Mouse (Mus musculus) fibroblast of lung, adult 2 months (primary cell): Measurements from ENCODE around the gene 4930539E08Rik.

ENCODE experiments used
- DNase-seq: peaks from one replicate; pipeline ENCODE4 v3.0.0-alpha.2; 2011; ENCODE audit warnings: low read depth

Gene 4930539E08Rik

DNA sequence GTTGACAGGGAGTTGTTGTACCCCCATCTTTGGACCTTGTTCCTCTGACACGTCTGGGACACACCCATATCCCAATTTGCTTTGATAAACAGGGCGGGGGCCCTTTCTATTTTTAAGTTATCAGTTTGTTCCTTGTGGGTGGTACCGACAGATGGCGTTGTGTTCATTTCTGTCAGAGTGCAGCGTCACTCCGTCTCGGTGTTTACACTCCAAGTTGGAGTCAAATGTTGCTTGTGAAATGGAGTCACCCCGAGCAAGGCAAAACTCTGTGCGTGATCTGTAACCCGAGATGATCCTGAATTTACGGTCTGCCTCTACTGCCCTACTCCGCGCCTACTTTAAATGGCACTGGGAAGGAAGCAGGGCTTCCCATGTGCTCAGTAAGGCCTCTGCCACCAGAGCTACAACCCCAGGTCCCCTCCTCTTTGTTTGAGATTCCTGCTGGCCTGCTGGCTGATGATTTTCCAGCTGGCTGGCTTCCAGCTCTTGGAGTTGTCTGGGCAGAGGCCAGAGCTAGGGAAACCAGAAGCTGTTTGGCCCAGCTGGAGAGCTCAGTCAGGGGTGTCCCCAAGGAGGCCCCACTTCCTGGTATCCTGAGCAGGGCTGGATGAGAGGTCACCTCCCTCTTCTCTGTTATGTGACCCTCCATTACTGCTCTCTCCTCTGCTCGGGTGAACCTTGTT, 15.4 kb upstream of the 4930539E08Rik start:
- peak; percentile 75 for DNase-seq

DNA sequence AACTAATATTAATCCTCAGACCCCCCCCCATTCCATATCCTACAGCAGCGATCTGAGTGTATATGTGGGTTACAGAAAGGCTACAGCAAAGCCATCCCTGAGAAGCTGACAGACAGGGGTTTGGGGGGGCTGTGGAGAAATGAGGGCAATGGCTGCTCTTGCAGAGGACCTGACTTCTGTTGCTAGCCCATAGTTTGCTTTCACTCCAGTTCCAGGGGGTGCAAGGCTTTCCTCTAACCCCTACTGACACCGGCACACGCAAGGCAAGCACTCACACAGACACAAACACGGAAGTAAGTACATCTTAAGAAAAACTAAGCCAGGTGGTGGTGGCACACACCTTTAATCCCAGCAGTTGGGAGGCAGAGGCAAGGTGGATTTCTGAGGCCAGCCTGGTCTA, 14.2 kb upstream of the 4930539E08Rik start:
- no peak for DNase-seq

DNA sequence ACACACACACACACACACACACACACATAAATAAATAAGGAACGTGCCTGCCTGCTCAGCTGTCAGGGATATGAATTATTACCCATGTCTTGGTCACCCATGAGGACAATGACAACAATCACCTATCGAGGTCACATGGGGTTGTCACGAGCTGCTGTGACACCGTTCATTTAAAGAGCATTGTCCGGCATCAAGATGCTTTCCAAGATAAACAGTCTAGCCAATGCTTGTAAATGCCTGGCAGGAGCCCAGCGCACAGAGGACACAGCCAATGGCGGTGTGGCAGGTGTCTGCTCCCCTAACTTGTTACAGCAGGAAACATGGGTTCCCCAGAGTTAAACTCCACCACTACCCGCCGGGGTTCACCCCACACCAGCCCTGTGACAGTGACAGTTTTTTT, 12.9 kb upstream of the 4930539E08Rik start:
- DNase-seq: no peak

DNA sequence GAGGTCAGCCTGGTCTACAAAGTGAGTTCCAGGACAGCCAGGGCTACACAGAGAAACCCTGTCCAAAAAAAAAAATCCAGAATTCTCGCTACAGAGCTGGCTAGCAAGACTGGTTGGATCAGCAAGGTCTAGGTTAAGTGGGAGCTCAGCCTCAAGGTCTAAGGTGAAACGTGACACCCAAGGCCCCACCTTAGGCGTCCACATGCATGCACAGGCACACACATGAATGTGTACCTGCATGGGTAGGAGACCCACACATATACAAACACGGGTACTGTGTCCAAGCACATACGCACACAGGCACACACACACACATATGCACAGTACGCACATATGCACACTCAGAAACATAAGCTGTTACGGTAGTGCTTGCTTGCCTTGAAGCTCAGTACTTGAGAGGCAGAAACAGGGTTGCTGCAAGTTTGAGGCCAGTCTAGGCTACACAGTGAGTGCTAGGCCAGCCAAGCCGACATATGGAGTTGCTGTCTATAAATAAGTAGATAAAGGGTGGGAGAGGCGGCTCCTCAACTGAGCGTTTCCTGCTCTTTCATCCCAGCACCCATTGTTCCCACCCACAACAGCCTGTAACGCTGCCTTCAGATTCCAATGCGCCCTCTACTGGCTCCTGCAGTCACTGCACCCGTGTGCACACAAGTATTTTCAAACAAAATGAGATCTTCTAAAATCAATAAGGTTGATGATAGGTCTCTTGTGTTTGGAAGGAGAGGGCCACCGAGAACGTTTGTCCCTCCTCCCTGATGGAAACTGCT, 11.9 kb upstream of the 4930539E08Rik start:
- DNase-seq: no peak

DNA sequence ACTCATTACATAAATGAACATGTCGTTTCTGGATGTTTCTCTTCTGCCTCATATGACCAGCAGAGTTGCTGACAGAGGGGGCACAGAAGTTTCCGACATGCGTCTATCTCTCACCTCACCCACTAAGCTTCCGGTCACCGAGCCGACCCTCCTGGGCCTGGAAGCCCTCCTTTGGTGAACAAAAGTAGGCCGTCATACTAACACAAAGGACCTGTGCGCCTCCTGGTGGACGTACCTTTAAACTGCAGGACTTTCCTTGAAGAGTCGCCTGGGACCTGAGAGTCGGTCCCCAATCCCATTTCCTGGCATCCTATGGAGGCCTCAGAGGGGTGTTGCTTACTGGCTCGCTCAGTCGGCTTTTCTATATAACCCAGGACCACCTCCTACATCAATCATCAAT, 11.3 kb upstream of the 4930539E08Rik start:
- DNase-seq: no peak

DNA sequence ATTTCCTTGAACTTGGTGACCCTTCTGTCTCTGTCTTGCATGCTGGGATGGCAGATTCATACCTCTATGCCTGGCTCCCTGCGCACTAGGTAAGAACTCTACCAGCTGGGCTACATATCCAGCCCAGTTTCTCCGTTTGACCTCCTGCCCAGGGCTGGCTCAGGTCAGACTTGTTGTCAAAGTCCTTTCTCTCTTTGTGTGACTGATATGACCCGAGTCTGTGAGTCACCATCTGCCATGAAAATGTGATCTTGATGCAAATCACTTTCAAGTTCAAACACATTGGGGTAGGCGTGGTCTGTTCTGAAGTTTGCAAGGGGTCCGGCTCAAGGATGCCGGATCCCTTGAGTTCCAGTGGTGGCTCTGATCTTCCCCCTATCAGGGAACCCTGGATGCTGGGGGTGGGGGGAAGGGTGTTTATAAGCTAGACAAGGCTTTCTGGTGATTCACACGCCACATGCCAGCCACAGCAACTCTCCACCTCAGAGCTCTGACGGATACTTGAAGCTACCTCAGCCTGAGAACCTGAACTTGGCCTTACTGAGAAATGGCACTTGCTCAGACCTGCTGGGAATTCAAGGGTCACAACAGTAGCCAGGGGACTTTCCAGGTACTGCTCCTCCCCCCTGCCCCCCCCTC, 10.0 kb upstream of the 4930539E08Rik start:
- DNase-seq: no peak

DNA sequence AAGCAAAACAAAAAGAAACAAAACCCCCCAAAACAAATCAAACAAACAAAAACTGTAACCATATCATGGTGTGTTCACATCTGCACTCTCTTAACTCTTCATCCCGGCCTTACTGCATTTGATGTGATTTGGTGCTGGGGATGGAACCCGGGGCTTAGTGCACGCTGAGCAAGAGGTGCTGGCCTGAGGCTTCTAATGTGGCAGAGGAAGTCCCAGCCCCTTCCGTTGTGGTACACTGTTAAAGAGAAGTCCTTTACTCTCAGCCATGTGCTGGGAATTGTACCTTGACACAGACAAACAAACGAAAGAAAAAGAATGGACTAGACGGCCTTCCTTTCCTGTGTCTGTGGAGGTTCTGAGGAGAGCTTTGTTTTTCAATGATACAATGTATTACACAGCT, 7.0 kb upstream of the 4930539E08Rik start:
- no peak for DNase-seq

DNA sequence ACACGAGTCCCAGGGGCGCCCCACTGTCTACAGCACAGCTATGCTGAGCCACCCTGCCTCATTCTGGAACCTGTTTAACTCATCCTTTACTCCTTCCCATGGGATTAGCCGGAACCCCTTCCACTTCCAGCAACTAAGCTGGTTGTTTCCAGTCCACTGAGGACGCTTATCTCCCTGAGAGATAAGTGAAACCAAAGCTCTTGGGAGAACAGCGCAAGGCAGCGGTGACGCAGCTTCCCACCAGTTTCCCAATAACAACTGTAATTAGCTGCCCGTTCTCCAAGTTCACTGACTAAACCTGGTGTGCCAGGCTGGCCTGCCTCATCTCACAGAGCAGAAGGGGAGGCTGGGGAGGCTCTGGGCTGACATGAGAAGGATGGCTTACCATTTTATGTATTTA, 6.0 kb upstream of the 4930539E08Rik start:
- no peak for DNase-seq

DNA sequence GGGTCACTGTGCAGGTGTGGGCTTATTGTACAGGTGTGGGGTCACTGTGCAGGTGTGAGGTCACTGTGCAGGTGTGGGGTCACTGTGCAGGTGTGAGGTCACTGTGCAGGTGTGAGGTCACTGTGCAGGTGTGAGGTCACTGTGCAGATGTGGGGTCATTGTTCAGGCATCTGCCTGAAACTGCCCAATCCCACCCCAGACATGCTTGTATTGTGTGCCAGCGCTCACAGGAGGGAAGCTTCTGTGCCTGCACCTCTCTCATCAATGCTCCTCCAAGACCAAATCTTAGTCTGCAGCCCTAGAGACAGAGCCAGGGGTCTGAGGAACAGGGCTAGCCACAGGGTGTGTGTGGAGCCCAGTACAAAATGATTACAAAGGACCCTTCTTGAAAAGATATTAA, 1.4 kb upstream of the 4930539E08Rik start:
- DNase-seq: no peak

DNA sequence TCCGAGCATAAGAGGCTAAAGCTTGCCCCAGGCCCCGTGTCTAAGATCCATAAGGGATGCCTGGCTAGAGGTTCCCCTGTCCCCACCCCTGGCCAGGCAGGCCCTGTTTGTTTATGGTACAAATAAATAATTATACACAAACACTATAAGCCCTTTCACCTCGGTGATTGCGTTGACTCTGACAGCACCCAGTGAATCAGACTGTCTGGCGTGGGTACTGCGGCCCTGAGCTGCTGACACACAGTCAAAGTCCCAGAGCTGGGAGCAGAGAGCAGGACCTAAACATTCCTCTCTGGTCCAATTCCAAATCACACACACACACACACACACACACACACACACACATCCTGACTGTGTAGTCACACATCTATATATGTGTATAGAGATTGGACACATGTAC, 1.2 kb downstream of the 4930539E08Rik start:
- no peak for DNase-seq

DNA sequence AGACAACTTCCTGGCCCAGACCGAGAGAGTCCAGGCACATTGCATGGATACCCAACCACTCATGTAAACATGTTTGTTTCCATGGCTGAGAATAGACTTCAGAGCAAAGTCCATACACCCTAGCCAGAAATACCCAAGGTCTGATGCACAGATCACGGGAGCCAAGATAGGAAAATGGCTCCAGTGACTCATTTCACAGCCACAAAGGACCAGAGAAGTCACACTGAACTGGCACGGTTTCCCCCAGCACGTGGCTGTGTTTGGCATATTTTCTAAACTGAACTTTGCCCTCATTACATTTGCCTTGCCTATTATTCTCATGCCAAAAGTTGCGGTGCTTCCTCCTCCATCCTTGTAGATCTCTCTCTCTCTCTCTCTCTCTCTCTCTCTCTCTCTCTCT, 1.9 kb downstream of the 4930539E08Rik start:
- DNase-seq: peak; percentile 81

DNA sequence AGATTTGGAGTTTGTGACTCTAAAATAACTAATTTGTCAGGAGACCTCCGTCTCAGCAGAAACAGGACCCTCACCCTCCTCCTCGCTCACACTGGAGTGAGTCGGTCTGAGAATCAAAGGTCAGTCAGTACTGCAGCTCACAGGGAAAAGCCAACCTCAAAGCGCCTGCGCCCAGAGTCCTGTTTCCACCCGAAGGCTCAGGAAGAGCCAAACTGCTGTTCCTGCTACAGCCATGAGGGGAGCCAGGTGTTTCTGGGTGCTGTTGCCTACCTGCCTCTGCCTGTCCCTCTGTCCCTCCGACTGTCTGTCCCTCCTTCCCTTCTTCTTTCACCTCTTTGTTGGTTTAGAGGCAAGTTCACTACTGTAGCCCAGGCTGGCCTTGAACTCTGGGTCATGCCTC, 5.0 kb downstream of the 4930539E08Rik start:
- no peak for DNase-seq

DNA sequence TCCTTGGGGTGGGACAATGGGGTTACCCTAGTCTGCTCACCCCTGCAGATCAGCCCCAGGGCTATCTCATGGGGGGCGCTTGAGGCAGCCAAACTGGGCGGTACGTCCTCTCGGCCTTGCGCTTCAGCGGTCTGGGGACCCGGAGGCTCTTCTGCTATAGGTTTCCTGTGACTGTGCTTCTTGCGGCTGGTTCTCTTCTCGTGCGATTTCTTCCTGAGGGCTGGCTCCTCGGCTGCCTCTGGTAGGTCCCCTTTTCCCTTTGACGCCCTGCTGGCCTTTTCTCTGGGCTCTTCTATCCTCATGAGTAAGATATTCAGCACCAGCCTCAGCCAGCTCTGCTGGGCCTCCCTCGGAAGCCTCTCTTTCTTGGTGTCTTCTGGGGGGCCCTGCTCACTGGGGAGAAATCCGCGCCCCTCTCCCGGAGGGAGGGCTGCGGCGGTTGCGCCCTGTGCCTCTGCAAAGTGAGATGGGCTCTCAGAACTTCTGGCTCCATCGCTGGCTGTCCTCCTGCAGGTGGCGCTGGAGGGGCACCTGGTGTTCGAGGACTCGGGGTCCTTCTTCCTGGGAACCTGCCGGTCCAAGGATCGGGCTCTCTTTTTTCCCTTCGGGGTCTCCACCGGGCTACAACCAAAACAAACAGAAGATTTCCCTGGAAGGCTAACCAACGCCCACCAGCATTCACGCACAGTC, 5.7 kb downstream of the 4930539E08Rik start:
- no peak for DNase-seq

DNA sequence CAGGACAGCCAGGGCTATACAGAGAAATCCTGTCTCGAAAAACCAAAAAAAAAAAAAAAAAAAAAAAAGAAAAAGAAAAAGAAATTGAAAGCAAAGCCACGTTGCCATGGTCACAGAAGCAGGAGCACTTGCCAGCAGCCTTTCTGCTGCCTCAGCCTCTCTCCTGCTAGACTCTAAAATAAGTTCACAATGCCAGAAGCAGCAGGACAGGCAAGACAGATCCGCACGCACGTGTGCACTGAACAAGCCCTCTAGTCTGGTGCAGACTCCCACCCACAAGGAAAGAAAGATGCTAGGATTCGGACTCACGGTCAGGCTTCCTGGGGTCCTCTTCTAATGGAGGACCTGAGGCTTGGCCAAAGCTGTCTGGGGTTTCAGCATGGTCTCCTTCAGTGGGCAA, 7.2 kb downstream of the 4930539E08Rik start:
- no peak for DNase-seq

DNA sequence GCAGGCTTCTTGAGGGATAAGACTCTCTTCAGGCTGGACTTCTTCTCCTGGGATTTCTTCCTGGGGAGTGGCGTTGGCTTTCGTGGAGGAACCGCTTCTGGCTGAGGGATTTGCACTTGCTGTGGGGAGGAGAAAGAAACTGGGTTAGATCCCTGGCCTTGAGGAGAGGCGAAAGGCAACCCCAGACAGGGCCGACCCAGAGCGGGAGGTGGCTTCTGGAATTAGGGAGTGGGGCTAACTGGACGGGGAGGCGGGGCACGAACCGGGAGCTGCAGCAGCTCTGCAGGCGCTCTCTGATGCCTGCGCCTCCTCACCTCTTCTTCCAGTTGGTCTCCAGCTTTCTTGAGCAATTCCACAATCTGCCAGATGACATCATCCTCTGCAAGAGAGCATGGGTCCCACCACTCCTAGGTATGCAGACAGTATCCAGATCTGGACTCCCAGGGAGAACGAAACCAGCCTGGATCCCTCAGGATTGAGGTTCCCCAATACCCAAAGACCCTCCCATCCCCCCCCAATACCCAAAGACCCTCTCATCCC, 9.7 kb downstream of the 4930539E08Rik start:
- no peak for DNase-seq

DNA sequence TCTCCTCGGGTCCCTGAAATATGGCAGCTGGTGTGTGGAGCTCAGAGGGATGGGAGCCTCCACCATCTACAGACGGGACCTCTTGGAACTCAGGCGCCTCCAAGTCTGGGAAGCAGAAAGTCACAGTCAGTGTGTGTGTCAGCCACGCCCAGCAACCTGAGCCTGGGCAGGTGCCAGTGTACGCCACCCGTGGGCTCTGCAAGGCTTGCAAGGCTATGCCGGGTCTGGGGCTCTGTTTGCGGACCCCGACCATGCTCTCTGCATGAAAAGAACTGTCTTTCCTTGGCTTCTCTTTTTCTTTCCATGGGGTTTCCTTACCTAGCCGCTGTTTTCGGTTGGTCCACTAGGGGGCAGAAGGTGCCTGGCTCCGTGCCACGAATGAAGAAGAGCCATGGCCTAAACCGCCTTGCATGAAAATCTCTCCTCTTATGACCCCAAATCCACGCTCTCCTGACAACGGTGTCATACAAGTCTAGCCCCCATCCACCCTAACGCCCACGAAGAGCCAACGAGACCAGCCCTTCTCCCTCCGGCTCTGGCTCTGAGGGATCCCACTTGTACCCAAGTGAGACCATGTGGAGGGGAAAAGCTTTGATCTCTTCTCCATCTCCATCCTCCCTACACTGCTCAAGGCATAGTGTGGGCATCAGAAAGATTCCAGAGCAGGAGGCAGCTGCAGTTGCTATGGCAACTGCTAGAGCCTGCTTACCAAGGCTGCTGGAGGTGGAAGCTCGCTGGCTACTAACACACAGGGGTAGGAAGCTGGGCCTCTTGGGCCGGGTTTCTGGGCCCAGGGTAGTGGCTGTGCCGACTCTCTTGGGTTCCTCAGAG, 10.4 kb downstream of the 4930539E08Rik start:
- no peak for DNase-seq

DNA sequence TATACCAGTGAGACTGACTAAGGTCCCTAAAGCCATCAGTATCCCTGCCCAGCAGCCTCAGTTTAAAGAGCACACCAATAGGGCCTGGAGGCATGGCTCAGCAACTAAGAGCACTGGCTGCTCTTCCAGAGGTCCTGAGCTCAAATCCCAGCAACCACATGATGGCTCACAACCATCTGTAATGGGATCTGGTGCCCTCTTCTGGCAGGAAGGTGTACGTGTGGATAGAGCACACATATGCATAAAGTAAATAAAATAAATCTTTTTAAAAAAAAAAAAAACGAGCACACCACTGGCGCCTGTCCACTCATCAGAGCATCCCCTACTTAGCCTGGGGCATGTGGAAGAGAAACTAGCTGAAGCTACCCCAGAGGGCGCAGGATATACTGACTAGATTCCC, 13.6 kb downstream of the 4930539E08Rik start:
- DNase-seq: no peak

DNA sequence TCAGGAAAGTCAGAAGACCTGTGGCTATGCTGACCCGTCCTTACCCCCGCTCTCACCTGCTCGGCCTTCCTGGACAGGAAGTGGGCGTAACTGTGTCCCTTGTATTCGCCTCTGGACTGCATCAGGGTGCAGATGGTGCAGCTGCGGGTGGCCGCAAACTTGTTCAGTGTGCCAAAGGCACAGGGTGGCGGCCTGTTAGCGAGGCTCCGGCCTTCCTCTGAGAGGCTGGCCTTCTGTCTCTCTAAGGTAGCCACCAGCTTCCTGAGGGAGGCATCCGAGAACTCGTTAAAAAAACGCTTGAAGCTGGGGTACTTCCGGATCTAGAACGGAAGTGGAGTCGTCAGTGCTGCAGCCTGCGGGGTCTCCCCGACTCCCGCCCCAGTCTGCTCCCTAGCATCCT, 15.7 kb downstream of the 4930539E08Rik start:
- DNase-seq: no peak

DNA sequence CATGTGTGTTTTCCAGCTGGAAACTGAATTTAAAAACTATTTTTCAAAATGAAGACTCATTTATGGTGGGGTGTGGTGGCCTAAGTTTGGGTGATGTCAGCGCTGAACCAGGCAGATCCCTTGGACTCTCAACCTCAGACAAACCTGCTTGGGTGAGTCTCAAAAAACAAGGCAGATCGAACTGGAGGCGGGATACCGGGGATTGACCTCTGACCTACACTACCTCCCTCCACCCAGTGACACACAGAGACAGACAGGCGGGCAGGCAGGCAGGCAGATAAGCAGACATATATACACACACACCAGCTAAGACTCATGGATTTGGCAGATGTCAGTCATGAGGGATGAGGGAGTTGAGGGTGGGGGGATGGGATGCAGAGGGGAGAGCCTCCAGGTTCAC, 16.9 kb downstream of the 4930539E08Rik start:
- DNase-seq: no peak

DNA sequence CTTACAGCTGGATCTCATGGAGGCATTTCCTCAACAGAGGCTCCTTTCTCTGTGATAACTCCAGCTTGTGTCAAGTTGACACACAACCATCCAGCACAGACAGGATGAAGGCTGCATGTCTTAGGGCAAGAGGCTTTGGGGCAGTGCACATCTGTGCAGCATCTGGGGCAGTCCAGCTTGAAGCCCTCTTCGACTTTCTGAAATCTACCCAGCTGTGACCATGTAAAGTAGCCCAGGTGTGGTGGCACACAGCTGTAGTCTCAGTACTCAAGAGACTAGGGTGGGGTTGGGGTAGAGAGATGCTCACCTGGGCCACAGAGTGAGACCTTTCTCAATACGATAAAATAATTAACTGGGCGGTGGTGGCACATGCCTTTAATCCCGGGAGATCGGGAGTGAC, 17.3 kb downstream of the 4930539E08Rik start:
- DNase-seq: no peak

DNA sequence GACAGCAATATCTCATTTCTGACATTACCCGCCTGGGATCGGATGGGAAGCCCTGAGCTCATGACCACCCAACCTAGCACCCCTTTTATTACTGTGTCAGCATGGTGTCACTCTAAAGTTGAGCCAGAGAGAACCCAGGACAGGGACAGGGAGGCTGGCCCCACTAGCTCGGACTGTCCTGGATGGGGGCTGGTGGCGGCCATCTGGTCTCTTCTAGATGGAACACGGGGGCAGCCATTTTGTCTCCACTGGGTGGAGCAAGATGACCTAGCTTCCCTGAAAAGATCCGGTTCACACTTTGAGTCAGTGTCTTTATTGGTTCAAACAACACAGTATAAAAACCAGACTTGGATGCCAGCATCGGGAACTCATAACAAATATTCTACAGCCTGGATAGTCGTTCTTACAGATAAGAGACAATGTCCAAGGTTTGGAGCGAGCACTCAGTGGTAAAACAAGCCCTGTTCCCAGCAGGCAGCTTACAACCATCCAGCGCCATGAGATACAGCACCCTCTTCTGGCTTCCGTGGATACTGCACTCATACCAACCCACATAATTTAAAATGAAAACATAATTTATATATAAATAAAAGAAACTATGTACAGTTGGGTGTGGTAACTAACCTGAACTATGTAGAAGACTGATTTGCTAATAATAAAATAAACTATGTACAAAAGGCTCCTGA, 18.9 kb downstream of the 4930539E08Rik start:
- no peak for DNase-seq
